Mouse (Mus musculus) cortical plate, adult 2 months (tissue): Measurements from ENCODE around the gene Best1. TPM values are rescaled to one million over a fixed set of nuclear protein-coding genes. Genes with fewer than 3 reads are reported as not detected.

Experiments used
- H3K27ac ChIP-seq: fragments of 200-500 bp; 2 replicates; pipeline ENCODE4 v1.5.1; 2012; ENCODE audit warnings: low read length, control low read depth, inconsistent platforms; ENCODE audit not compliant: insufficient read depth
- H3K4me1 ChIP-seq: fragments of 200-500 bp; 2 replicates; pipeline ENCODE4 v1.6.1; 2011; ENCODE audit warnings: low read length; ENCODE audit not compliant: control insufficient read depth, insufficient read depth
- H3K4me3 ChIP-seq: fragments of 200-500 bp; 2 replicates; pipeline ENCODE4 v1.5.1; 2011; ENCODE audit warnings: mild to moderate bottlenecking, low read length, control low read depth; ENCODE audit not compliant: insufficient read depth
- CTCF ChIP-seq: fragments of 200-500 bp; IDR thresholded peaks from 2 replicates; pipeline ENCODE4 v1.5.1; 2011; ENCODE audit warnings: mild to moderate bottlenecking, control low read depth, low read length; ENCODE audit not compliant: insufficient read depth; ENCODE audit errors: extremely low read depth
- POLR2A ChIP-seq: fragments of 200-500 bp; IDR thresholded peaks from 2 replicates; pipeline ENCODE4 v1.6.1; 2011; ENCODE audit warnings: mild to moderate bottlenecking, low read length, control low read depth; ENCODE audit not compliant: insufficient read depth; ENCODE audit errors: extremely low read depth
- polyA plus RNA-seq: library from polyadenylated mRNA; depleted of rRNA; stranded (reverse); fragments of >200 nt; gene quantifications from 2 replicates; pipeline ENCODE4 v1.2.3, GENCODE M21; 2012

Best1 gene
- polyA plus RNA-seq, 1 experiment, result 0.98 TPM

DNA sequence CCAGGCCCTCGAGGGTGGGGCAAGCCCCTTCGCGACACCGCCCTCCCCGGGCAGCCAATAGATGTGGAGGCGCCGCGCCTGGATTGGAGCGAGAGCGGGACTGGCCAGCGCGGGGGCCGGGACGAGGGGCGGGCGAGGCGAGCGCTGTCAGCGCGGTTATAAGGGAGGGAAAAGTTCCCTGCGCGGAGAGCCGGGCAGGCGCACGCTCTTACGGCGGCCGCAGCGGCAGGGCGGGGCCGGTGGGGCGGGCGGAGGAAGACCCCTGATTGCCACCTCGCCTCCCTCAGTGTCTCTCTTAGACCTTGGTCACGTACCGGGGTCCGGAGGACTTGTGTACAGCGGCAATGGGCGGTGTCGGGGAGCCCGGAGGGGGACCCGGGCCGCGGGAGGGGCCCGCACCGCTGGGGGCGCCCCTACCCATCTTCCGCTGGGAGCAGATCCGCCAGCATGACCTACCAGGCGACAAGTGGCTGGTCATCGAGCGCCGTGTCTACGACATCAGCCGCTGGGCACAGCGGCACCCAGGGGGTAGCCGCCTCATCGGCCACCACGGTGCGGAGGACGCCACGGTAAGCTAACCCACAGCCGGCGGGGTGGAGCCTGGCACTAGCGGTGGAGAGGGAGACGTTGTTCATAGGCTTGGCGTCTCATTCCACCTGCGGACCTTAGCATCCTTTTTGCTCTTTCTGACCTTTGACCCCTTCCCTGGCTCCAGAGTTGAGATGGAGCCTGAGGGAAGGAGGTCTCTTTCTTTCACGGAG lies 40.1 kb upstream of the Best1 start, which contains the start of gene Fads3:
Gene Fads3, plus strand, starts transcription at position 182 of the 761 bp plus-strand sequence.
- TF ChIP-seq POLR2A (peak; percentile 46; the same call in 1 of the 2 replicates), CTCF (no peak)
- Histone ChIP-seq H3K27ac (peak within 1 kb of the TSS; percentile 15; the same call in 1 of the 2 replicates), H3K4me1 (peaks cover 4% of the 10 kb centered on the region; the same call in 1 of the 2 replicates), H3K4me3 (peak within 1 kb of the TSS; percentile 78)

DNA sequence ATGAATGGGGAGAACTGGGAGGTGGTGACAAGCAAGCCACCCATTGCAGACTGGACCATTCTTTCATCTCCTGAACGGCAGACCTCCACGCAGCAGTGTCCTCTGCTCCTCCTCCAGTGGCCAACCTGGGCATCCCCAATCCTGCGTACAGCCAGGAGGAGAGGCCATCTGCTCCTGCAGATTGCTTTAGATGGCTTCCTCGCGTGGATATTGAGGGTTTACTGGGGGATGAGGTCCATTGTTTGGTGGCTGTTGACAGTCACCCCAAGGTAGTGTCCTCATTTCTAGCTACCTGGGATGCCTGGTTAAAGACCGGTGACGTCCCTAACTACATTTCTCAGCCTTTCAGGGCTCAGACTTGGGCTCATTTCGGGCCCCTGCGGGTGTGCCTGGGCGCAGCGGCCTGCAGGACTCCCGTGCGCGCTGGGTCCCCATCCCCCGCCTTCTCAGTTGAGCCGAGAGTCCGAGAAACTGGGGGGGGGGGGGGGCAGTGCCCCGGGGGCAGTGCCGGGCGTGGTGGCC lies 39.5 kb upstream of the Best1 start:
- no peak overlapping the region for H3K27ac ChIP-seq
- H3K4me1 ChIP-seq, result peaks cover 2% of the 10 kb centered on the region; the same call in 1 of the 2 replicates
- TF ChIP-seq CTCF (no peak), POLR2A (no peak)
- H3K4me3 ChIP-seq, result peak overlapping the region; percentile 78

DNA sequence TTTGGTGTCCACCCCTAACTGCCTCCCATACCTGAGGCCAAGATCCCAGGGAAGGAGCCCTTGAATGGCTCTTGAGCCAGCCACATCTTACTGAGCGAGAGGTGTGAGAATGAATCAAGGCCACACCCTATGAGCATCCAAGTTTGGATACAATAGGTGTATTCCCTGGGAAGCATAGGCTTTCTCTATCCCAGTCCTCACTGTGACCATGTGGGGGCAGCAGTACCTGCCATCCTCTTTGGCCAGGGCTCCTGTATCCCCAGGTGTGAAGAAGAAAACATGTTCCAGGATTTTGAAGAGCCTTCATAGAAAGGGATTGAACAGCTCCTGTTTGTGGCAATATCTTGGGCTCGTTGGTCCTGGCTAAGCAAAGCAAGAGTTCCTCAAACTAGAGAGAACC lies 38.2 kb upstream of the Best1 start:
- peaks cover 2% of the 10 kb centered on the region; the same call in 1 of the 2 replicates for H3K4me1 ChIP-seq
- TF ChIP-seq CTCF (0 out of 2 replicates have a peak, but pooled peaks have one; percentile 10), POLR2A (no peak)
- H3K4me3 ChIP-seq, result no peak overlapping the region
- no peak overlapping the region for H3K27ac ChIP-seq

- peaks cover 2% of the 10 kb centered on the region; the same call in 1 of the 2 replicates for H3K4me1 ChIP-seq
- TF ChIP-seq POLR2A, result no peak
- no peak overlapping the region for H3K27ac ChIP-seq
- H3K4me3 ChIP-seq, result no peak overlapping the region
Measured at GRCm38 (mm10) chr19:10038910-10039309, 37.5 kb upstream of the Best1 start.

GRCm38 (mm10) chr19:10038364-10038763 lies 36.9 kb upstream of the Best1 start:
- H3K27ac ChIP-seq, result no peak overlapping the region
- peaks cover 2% of the 10 kb centered on the region; the same call in 1 of the 2 replicates for H3K4me1 ChIP-seq
- TF ChIP-seq POLR2A (no peak), CTCF (no peak)
- no peak overlapping the region for H3K4me3 ChIP-seq

- Histone ChIP-seq H3K4me1 (no peaks in the 10 kb centered on the region), H3K4me3 (no peak overlapping the region), H3K27ac (no peak overlapping the region)
- TF ChIP-seq CTCF (no peak), POLR2A (no peak)
Measured at GRCm38 (mm10) chr19:10037534-10037933, 36.1 kb upstream of the Best1 start.

- no peaks in the 10 kb centered on the region for H3K4me1 ChIP-seq
- H3K4me3 ChIP-seq, result no peak overlapping the region
- TF ChIP-seq CTCF, result peak; percentile 81
- TF ChIP-seq POLR2A, result no peak
- H3K27ac ChIP-seq, result no peak overlapping the region
Measured at GRCm38 (mm10) chr19:10034785-10035447, 33.5 kb upstream of the Best1 start.

DNA sequence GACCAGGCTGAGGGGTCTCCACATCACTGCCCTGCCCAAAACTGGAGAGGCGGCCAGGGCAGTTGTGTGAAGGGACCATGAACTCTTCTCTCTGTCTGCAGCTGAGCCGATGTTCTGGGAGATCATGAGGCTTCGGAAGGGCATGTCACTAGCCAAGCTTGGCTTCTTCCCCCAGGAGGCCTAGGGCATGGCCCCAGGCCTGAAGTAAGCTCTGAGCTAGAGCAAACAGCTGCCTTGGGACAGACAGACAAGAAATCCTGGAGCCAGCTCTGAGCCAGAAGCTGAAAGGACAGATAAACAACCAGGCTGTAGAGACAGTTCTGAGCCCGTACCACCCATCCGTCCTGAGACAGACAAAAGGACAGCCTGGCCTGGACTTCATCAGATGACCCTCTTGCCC lies 32.9 kb upstream of the Best1 start:
- H3K4me3 ChIP-seq, result no peak overlapping the region
- TF ChIP-seq POLR2A, result no peak
- no peak for TF ChIP-seq CTCF
- no peak overlapping the region for H3K27ac ChIP-seq
- H3K4me1 ChIP-seq, result no peaks in the 10 kb centered on the region

DNA sequence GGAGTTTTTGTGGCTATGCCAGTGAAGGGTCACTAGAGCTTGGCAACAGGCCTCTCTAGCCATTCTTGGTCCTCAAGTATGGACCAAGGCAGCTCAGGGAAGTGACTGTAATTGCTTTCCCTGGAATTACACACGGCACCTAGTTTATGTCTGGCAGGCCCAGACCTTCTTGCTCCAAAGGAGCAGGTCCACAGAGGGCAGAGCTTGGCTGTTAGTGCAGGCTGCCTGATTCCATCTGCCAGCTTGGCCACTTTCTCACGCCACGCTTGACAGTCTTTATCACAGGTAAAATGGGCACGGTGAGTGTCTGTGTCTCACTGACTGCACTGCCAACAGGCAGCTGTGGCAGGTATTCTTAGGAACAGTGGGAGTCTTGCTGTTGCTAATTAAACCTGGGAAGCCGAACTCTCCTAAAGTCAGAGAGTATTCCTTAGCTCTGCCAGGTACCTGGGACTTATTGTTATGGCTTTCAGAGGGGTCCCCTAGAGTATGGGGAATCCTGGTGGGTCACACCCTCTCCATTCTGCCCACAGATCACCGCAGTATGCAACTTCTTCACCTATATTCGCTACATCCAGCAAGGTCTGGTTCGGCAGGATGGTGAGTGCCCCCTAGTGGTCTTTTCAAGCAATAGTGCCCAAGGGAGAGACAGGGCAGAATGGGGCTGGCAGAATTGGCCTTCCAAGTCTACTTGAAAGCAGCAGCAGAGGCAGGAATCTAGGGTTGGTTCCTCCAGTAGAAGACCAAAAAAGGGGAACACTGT lies 32.0 kb upstream of the Best1 start:
- no peaks in the 10 kb centered on the region for H3K4me1 ChIP-seq
- H3K27ac ChIP-seq, result no peak overlapping the region
- H3K4me3 ChIP-seq, result no peak overlapping the region
- TF ChIP-seq POLR2A (no peak), CTCF (peak; percentile 81)
